Mouse (Mus musculus): ENCODE data around the gene Scn9a.

- TF ChIP-seq CTCF (IDR thresholded peaks at IDR 0.05; ENCODE audit: control insufficient read depth, insufficient read depth, insufficient read length), result no peak
- no peak for TF ChIP-seq CEBPB (IDR thresholded peaks at IDR 0.05; ENCODE audit: low read depth)
- no peak for TF ChIP-seq USF1 (IDR thresholded peaks at IDR 0.05; ENCODE audit: low read depth)
- TF ChIP-seq MYOG (IDR thresholded peaks at IDR 0.05; ENCODE audit: control insufficient read depth, extremely low read depth, insufficient read length), result no peak
- no peak for TF ChIP-seq MYOD1 (IDR thresholded peaks at IDR 0.05; ENCODE audit: control insufficient read depth, insufficient read length, low read depth)
- no peak for TF ChIP-seq MAX (IDR thresholded peaks at IDR 0.05)
Measured at GRCm38 (mm10) chr2:66462458-66462857, 172.3 kb downstream of the Scn9a start.

Measured in C2C12 (cell line).